Mouse (Mus musculus): ENCODE results near the gene Mtch1.

GRCm38 (mm10) chr17:29339170-29339768, 8.5 kb downstream of the Mtch1 start:
- TF ChIP-seq GATA1 (IDR thresholded peaks at IDR 0.05; ENCODE audit: borderline replicate concordance, low read length) (no peak), FLI1 (IDR thresholded peaks at IDR 0.05; ENCODE audit: low read length) (no peak)

All from megakaryocyte, embryonic 14.5 days (primary cell).